Mouse (Mus musculus) embryo, embryonic 11.5 days (tissue): ENCODE results near the gene Bad.

ENCODE experiments used
- DNase-seq: peaks from one replicate; pipeline ENCODE4 v3.0.0-alpha.2; 2012; ENCODE audit warnings: low read depth, low spot score

Bad gene

GRCm38 (mm10) chr19:6968491-6969271 is 27.0 kb downstream of the Bad start:
- DNase-seq, result no peak

DNA sequence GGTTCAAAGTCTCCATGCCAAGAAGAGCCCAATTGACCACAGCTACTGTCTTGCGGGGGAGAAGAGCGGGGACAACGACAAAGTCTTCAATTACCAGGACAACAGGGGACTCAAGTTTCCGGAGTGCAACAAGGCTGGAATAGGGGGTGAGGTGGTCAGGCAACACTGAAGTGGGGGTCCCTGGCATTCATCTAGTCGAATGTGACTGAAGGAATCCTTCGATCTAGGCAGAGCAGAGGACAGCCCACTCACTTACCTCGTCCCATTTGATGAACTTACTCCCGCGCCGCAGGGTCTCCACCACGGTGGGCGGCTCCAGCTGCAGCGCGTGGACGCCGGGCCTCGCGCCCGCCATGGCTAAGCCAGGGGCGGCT is 27.6 kb downstream of the Bad start:
- no peak for DNase-seq

- DNase-seq, result no peak
Observed at GRCm38 (mm10) chr19:6969665-6970381, 28.2 kb downstream of the Bad start.

- DNase-seq, result no peak
Observed at GRCm38 (mm10) chr19:6970460-6971085, 28.9 kb downstream of the Bad start.

DNA sequence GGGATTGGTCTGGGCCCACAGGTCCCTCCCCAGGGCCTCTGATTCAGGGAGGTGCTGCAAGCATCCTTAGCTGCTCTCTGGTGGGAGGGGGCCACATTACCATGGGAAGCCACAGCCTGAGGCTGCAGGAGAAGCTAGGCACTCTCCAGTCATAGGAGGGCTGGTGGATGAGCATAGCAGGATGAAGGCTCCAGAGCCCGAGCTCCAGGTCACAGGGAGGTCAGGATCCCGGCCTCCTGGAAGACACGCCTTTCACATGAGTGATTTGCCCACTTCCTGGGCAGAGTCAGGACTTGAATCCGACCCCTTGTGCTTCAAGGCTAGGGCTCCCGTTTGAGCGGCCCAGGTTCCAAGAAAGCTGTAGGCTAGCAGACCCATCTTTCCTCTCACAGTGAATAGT is 30.0 kb downstream of the Bad start:
- DNase-seq, result no peak

DNA sequence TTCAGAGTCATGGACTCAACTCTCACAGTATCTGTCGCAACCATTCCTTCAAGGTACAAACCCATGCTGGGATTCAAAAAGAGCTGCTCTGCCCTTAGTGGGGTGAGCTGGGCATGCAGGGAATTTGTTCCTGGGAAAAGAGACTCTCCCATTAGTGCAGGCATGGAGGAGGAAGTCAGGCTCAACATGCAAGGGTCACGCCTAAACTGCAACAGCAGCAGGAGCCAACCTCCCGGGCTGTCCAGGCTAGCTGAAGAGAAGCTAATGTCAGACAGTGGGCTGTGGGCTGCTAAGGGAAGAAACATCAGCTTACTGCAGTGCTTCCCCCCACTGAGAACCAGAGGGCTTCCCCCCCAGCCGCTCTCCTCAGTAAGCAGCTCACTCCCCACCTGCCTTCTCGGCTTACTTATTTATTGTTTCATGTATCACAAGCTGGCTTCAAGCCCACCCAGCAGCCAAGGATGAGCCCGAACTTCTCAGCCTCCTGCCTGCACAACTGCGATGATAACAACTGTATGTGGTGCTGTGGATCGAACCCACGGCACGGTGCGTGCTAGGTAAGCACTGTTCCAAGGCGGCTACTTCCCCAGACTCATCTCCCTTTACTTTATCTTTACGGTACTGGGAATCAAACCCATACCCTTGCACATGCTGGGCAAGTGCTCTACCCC is 30.7 kb downstream of the Bad start:
- DNase-seq, result no peak

DNA sequence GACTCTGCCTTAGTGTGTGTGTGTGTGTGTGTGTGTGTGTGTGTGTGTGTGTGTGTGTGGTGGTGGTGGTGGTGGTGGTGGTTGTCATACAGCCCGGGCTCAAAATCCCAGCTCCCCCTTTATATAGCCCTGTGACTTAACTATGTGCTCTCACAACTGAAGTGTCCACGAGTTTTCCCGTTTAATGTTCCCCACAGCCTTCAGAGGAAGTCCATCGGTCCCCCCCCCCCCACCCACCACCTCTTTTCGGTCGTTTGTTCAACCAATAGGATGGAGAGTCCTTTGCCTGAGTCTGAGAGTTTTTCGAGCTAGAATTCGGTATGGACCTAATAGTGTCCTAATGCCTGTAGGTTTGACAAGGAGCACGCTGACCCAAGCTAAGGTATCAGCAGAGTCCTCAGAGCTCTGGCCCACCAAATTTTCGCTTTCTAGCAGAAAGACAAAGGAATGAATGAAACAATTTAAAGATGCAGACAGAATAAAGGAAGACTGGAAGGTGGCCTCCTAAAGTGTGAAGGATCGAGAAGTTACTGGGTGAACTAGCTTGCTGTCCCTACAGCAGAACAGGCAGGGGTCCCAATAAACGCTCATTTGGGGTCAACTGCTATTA is 32.0 kb downstream of the Bad start:
- DNase-seq, result no peak

GRCm38 (mm10) chr19:6974211-6975205 is 32.8 kb downstream of the Bad start, which contains the start of gene Ppp1r14b:
Gene Ppp1r14b (plus strand): TSS chr19:6974968.
- DNase-seq, result peak; percentile 84

DNA sequence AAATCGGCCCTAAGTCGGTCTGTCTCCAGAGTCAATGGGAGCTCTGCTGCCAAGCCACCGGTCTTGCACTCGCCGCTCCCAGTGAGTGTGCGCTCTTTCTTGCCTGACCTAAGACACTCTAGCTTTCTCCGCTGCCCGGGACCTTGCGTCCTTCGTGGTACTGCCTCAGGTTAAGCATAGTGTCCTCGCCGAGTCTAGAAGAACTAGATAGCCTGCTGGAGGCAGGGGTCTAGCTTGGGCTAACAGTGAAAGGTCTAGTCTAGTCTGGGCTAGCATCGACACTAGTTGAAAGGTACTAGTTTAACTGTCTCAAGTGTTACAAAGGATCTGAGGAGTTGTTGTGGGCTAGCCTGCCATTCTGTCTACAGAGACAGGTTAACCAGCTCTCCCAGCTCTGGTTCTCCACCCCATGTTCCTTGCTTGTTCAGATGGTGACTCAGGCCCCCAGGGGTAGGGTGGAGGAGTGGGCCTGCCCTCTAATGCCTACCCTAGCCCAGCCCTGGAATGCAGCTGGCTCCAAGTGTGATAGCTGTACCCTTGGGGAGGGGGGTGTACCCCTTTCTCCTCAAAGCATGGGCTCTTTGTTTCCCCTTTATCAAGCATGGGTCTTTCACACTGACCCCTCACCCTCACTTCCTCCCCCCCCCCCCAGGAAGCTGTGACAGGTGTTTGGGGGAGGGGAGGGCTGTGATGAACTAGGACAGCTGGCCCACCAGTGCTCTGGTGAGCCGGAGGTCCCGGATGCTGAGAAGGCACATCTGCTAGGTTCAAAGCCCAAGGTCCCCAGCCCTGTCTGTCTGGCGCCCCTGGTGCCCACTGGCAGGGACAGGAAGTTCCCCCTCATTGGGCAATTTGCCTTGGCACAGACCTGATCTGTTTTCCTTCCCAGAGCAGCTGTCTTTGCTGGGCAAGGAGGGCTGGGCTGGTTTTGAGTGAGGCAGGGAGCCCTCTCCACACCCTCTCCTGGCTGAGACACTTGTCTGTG is 34.2 kb downstream of the Bad start, which contains the start of gene Plcb3:
Gene Plcb3, minus strand, starts transcription at position 934 of the 985 bp plus-strand sequence.
- DNase-seq, result no peak

- no peak for DNase-seq
Observed at GRCm38 (mm10) chr19:6977759-6978638, 36.3 kb downstream of the Bad start.

- DNase-seq, result no peak
Observed at GRCm38 (mm10) chr19:6978639-6978974, 36.9 kb downstream of the Bad start.

DNA sequence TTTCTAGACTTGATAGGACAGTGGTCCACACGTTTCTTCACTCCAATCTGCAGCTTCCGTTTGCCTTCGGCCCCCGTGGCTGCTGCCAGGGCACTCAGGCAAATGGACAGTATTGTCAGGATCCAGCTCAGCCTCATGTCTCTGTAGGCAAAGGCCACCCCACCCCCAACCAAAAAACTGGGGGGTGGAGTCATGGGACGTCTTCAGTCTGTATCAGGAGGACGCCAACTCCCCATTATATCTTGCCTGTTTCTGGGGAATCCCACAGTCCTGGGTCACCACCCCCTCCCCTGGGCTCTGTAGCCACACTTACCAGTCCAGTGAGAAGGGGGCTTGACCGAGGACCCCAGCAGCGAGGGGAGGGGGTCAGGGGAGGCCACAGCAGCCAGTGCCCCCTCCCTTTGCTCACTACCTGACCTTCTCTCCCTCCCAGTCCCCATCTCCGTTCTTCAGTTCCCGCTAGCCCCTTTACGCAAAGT is 37.4 kb downstream of the Bad start:
- no peak for DNase-seq

DNA sequence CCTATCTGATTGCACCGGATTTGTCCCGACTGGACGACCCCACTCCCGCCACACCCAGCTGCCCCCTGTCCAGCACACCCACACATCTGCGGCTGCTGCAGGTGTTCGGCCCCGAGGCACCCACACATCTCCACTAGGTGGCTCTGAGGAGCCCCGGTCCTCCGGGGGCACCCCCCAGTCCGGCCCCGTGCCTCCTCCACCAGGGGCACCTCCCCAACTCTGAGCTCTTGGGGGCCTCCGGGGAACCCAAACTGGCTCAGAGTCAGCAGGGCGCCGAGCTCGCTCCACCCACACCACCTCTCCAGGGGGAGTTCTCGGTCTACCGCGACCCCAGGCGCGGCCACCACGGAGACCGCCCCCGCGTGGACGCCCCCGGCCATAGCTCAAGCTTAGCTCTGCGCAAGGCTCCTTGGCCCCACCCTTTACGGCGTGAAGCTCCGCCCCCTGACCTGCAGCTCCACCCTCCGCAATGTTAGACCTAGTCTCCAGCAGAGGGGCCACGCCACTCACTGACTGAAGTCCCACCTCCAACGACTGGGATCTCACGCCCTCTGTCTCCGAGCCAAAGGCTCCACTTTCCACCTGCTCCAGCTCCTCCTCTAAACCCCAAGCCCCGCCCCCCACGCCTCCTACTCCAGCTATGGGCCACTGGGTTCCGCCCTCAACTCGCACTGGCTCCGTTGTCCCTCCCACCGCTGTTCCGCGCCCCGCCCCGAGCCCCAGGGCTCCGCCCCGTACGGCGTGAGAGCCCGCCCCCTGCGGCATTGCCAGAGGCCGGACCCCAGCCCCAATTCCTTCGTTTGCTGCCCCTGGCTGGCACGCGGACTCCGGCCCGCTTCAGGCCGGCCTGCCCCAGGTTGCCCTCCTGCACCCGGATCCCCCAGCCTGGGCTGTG is 38.1 kb downstream of the Bad start:
- DNase-seq, result peak; percentile 98

GRCm38 (mm10) chr19:6980381-6981093 is 38.9 kb downstream of the Bad start, which contains the start of gene Fkbp2:
Gene Fkbp2 (minus strand): TSS chr19:6980501.
- peak; percentile 99 for DNase-seq

DNA sequence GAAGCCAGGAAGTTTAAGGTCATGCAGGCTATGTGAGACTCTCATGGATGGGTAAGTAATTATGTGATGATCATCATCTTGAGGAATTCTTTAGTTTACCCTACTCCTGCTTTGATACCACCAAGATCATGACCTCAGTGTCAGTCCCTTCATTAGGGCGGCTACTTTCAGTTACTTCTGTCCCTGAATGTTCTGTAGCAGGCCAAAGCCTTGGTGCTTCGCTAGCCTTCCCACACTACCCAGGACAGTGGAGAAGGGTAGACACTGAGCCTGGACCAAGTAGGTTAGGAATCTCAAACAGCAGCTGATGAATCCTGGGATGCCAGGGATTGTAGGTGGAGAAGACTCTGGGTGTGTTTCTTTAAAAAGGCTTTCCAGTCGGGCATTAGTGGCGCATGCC is 39.8 kb downstream of the Bad start:
- DNase-seq, result no peak

GRCm38 (mm10) chr19:6983621-6984020 is 42.0 kb downstream of the Bad start:
- DNase-seq, result no peak
